In the genomic region with DNA sequence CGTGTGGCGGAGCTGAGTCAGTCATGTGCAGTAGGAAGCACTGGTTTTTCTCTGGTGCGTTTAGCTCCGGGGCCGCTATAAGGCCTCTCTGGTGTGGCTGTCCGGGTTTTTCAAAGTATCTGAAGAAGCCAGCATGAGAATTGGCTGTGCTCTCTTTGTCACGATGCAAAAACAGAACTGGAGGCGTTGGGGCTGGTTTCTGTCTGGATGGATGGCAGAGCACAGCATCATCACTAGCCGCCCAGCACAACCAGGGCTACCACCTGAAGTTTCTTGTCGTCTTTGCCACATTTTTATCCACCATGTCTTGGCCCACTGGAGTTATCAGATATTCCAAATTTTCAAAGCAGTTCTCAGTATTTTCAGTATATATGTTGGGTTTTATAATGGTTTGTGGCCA, we compare ENCODE assay signal across 19 mouse cellular contexts.
"Had no signal": no experiment of that assay in that cellular context is flagged by ENCODE, and none has a peak within 500 bp of the region (broad histone marks: within the 10 kb centered on the region; RNA-seq: fewer than 3 reads in every experiment).

No protein-coding gene starts in this region.

- ATAC-seq: lung, postnatal 0 days; midbrain, embryonic 13.5 days; midbrain, embryonic 15.5 days had no signal

- H3K4me3 ChIP-seq: lung, embryonic 15.5 days; megakaryocyte, embryonic 14.5 days; midbrain, embryonic 13.5 days; midbrain, embryonic 15.5 days; neural tube, embryonic 13.5 days; neural tube, embryonic 15.5 days had no signal

- H3K27ac ChIP-seq: lung, embryonic 15.5 days; macrophage; midbrain, embryonic 13.5 days; midbrain, embryonic 15.5 days; neural tube, embryonic 13.5 days; neural tube, embryonic 15.5 days had no signal

- DNase-seq: lung, adult 2 months; lung, postnatal 14 days; lung, postnatal 36 days; retina, postnatal 1 day; right cerebral cortex, adult 18-20 months; right cerebral cortex, postnatal 25 days; right cerebral cortex, postnatal 4 days; spleen, adult 18-20 months; thymus, adult 18-20 months; thymus, postnatal 14 days; thymus, postnatal 36 days had no signal
